Mouse (Mus musculus) gastrocnemius, adult 2 months (tissue): ENCODE data around the gene Gatd1. TPM values are rescaled to one million over a fixed set of nuclear protein-coding genes. Genes with fewer than 3 reads are reported as not detected.
A peak's percentile ranks its signal among the peaks of the same experiment; 100 is the strongest.

ENCODE experiments used
- DNase-seq: peaks from one replicate; pipeline ENCODE4 v3.0.0; 2022
- H3K27ac ChIP-seq: fragments of 200-600 bp; 2 replicates; pipeline ENCODE4 v1.8.1; 2022; ENCODE audit warnings: mild to moderate bottlenecking
- H3K4me3 ChIP-seq: fragments of 200-600 bp; 2 replicates; pipeline ENCODE4 v1.8.1; 2022; ENCODE audit warnings: mild to moderate bottlenecking, moderate library complexity
- CTCF ChIP-seq: fragments of 200-600 bp; IDR thresholded peaks from 2 replicates; pipeline ENCODE4 v1.8.1; 2022; ENCODE audit warnings: antibody characterized with exemption, mild to moderate bottlenecking, moderate library complexity
- intact Hi-C: fragments of 180-260 bp; cut with DNase I; formaldehyde crosslinking; loops from one replicate; pipeline ENCODE4 v1.15.1; 2025
- total RNA-seq, 2 experiments: library from RNA; stranded (reverse); gene quantifications; 2 replicates each; pipeline ENCODE4 v1.2.3; 2021

The Gatd1 gene
- total RNA-seq, 2 experiments from 2014 or later = 5.5 to 8.3 TPM

DNA sequence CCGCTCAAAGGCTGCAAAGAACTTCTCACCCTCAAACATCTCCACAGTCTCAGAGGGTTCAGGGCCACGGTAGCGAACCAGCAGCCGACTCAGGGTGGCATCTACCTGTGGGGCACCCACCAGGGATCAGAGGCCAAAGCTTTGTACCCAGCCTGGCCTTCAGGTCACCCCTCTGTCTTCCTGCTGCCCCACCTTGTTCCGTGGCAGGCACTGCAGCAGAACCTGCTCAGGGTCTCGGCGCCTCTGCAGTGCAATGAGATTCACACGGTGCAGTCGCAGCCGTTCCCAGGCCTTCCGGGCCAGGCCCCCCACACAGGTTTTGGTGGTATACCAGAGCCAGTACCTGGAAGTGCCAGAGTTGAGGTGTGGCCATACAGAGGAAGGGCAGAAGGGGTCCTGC lies 25.9 kb upstream of the Gatd1 start:
- H3K4me3 ChIP-seq = no peak overlapping the region
- intact Hi-C loops = loop anchor here (10.0 kb wide), 1 partner anchor 215 kb away; the partner anchor contains the start of gene Phrf1
- no peak for DNase-seq

DNA sequence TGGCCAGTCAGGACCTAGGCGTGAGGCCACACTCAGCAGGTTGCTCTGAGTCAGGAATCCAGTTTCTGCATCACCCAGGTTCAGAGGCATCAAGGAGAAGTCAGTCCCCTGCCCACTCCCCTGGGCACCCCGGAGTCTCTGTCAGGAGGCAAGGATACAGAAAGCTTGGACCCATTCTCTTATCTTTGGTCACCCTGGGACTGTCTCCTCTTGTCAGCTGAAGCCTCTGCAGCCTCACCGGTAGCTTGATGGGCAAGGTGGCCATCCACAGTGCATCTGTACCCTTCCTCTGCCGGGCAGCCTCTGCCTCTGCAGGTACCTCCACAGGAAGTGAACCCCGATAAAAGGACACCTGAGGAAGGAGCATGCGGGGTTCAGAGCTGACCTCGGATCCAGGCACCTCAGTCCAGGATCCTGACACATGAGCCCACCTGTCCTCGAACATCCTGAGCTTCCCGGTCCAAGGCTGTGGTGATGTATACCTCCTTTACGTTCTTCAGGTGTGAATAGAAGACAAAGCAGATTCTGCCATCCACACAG lies 25.3 kb upstream of the Gatd1 start:
- TF ChIP-seq CTCF = no peak
- no peak for DNase-seq
- intact Hi-C loops = no loop called here

More for the DNA sequence above, 25.9 kb upstream of the Gatd1 start:
- TF ChIP-seq CTCF = no peak
- no peak overlapping the region for H3K27ac ChIP-seq

DNA sequence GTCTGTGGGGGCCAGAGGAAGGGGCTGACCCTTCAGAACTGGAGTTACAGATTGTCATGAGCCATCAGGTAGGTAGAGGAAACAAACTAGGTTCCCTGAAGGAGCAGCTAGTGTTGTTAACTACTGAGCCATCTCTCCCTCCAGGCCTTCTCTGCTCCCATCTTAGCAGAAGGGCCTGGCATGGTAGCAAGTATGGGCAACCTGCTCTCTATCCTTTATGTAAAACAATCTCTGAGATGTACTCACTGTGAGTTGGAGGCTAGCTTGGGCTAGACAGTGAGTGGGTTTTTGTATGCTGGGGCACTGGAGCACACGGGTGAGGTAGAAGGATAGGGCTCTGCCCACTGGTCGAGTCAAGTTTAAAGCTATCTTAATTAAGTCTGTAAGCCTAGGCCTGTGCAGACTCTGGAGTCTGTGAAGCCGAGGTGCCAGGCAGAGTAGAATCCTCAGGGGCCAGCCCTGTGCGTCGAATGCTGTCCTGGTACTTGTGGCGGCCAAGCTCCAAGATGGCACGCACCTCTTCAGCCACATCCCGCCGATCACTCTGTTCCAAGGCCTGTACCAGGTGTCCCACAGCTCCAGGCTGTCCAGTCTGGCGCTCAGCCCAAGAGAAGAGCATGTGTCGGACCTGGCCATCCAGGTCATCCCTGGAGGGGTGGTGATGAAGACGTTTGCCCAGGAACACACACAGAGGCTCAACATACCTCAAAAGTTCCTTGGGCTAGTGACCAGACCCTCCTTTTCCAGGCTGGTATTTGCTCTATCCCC lies 24.4 kb upstream of the Gatd1 start:
- DNase-seq = no peak
- no peak for TF ChIP-seq CTCF
- Histone ChIP-seq H3K27ac (no peak overlapping the region), H3K4me3 (no peak overlapping the region)
- intact Hi-C loops = no loop called here

More for the DNA sequence above, 25.3 kb upstream of the Gatd1 start:
- H3K27ac ChIP-seq = no peak overlapping the region
- no peak overlapping the region for H3K4me3 ChIP-seq

DNA sequence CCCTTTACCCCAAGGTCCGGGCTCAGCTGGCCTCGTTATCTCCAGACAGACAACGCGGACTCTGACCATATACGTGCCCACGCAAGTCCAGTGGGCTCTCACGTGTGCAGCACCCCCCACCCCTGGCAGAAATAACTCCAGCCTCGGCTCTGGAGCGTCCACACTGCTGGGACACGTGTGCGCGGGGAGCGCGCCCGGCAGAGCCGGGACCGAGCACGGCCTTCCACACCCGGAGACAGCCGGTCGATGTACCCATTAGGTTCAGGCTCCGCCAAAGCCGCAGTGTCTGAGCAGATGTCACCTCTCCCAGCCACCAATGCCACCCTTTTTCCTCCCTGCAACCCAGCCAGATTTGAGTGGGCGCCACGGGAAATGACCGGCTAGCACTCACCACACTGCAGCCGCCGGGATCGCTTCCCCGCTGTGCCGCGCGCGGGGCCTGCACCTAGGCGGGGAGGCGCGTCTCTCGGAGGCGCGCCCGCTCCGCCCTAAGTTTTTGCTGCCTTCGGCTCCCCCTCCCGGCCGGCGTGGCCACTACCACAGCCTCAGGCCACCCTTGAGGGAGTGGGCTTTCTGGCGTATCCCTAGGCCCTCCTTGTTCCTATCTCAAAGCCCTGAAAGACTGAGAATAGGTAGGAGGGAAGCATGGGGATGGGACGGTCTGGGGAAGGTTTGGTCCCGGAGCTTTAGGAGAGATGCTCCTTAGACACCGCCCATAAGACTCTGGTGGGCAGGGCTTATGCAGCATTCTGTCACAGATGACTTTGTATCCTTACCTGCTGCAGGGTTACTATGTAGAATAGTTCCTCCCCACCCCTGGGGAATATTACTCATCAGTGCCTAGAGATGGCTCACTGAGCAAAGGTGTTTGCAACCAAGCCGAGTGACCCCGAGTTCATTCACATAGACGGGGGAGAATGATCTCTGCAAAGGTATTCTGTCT lies 23.5 kb upstream of the Gatd1 start, which contains the start of gene Slc25a22:
Slc25a22 (minus strand) TSS at position 715 of the 943 bp plus-strand sequence.
- intact Hi-C loops = loop anchor here (1.0 kb wide), 1 partner anchor 28 kb away; no protein-coding TSS in a partner anchor
- DNase-seq = peak; percentile 90
- Histone ChIP-seq H3K27ac (peak within 1 kb of the TSS; percentile 92), H3K4me3 (peak within 1 kb of the TSS; percentile 82)
- TF ChIP-seq CTCF = peak; percentile 89

DNA sequence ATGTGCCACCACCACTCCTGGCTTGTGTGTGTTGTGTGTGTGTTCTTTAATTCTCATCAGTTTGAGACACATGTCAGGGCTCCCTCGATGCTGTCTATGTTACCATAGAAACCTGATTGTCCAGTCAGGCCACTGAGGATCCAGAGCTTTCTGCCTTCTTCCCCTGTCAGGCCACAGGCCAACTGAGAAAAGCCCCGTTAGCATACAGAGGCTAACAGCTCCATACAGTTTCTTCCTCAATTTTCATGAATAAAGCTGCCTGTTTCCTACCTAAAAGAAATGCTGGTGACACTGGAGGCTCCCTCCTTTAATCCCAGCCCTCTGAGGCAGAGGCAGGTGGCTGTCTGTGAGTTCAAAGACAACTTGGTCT lies 22.6 kb upstream of the Gatd1 start:
- H3K4me3 ChIP-seq = peak overlapping the region; percentile 82
- intact Hi-C loops = no loop called here
- DNase-seq = no peak
- peak overlapping the region; percentile 92; the same call in 1 of the 2 replicates for H3K27ac ChIP-seq
- TF ChIP-seq CTCF = no peak

DNA sequence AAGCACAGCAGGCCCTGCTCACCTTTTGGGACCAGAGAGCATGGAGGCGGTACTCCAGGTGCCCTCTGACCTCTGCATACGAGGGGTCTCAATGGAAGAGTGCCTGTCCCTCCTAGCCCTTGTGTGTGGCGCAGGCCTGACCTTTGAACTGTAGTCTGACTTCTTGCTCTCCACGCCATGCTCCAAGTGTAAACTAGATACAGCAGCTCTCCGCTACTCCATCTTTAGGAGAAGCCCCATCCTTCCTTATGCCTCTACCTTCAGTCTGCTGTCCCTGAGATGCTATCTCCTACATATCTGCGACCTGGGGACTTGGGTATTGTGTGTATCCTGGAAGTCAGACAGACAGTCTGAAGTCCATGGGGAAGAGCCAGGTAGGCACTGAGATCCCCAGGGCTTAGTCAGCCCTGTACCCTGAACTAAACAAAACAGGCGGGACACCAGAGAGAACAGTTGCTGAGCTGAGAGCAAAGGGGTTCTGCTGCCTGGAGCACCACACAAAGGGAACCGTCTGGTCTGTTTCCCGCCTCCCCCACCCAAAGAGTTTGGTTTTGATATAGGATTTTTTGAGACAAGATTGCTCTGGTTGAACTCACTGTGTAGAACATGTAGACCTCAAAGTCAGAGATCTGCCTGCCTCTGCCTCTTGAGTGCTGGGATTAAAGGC lies 22.1 kb upstream of the Gatd1 start:
- H3K4me3 ChIP-seq = peak overlapping the region; percentile 77
- H3K27ac ChIP-seq = peak overlapping the region; percentile 92
- DNase-seq = no peak
- intact Hi-C loops = no loop called here
- TF ChIP-seq CTCF = no peak

DNA sequence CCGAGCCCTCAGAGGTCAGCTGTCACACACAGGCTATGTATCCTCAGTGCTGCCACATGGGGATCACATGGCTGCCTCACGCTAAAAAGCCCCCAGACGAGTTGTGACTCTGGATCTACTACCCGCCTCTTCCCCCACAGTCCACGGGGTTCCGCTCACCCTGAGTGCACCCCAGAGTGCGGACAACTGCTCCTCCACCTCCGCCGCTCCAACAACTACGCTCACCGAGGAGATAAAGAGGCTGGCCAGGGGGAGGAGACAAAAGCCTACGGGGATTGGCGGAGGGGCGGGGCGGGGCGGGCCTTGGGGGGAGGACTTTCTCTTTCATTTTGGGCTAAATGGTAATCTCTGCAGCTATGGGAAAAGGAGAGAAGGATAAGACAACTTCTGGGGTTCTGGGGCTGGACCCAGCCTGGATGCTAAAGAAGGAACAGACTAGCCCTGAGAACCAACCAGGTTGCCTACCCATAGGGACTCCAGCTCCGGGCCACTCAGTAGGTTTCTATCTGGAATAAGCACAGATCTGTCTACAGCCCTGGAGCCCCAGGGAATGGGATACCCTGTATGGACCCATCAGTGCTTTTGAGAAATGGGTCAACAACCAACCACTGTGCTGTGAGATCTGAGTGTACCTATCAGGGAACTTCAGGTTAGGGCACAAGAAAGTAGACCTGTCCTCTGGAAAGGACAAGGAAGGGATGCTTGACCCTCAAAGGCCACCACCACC lies 21.4 kb upstream of the Gatd1 start:
- intact Hi-C loops = no loop called here
- H3K4me3 ChIP-seq = peak overlapping the region; percentile 77
- peak; percentile 74 for DNase-seq
- no peak for TF ChIP-seq CTCF
- peak overlapping the region; percentile 88 for H3K27ac ChIP-seq

DNA sequence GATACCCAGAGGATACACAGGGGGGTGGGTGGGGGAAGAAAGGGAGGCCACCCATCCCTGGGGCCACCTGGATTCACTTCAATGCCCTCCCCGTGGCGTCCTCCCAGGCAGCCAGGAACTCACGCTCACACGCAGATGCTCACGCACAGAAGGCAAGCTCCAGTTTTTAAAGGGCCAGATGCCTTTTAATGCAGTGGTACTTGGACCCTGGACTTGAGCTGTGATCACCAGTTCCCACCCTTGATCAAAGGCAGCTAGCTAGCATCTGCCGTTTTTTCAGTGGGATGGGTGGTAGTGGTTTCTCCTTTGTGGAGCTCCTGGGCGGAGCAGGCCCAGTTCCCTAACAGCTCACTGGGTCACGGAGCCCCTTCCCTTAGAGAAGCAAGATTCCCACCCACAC lies 20.5 kb upstream of the Gatd1 start:
- no peak for TF ChIP-seq CTCF
- peak overlapping the region; percentile 88 for H3K27ac ChIP-seq
- peak overlapping the region; percentile 77 for H3K4me3 ChIP-seq
- DNase-seq = peak; percentile 58
- intact Hi-C loops = no loop called here

DNA sequence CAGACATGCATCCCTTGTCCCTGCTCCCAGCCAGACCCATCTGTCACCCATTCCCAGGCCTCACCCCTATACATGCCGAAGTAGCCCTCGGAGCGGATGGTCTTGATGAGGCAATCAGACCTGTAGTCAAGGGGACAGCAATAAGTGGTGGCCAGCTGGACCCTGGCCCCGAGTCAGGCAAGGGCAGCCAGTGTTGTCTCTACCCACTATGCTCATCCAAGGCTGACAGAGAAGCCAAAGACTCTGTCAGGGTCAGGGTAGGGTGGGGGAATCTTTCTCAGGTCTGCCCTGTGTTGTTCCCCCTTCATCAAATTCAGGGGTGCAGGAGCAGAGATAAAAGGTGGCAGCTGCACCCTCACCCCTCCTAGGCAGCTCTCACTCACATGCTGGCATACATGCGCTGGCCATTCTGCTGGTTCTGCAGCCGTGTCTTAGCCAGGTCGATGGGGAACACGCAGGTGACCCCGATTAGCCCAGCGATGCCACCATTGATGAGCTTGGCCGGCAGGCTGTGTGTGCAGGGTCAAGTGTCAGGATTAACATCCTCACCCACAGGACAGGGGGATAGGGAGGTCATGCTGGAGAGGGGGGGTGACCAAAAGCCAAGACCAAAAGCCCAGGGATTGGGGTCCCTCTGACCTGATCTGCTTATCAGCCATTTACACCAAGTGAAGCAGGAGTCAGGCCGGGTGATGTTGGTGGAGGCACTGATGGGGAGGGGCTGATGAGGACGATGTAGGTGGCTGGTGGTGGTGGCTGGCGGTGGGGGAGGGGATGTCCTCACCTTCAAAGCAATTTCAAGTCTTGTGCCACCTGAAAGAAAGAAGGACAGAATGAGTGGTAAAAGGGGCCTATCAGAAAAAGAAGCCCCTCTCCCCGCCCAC lies 19.8 kb upstream of the Gatd1 start:
- H3K4me3 ChIP-seq = peak overlapping the region; percentile 77
- no peak for TF ChIP-seq CTCF
- H3K27ac ChIP-seq = peak overlapping the region; percentile 88
- no peak for DNase-seq
- intact Hi-C loops = no loop called here

DNA sequence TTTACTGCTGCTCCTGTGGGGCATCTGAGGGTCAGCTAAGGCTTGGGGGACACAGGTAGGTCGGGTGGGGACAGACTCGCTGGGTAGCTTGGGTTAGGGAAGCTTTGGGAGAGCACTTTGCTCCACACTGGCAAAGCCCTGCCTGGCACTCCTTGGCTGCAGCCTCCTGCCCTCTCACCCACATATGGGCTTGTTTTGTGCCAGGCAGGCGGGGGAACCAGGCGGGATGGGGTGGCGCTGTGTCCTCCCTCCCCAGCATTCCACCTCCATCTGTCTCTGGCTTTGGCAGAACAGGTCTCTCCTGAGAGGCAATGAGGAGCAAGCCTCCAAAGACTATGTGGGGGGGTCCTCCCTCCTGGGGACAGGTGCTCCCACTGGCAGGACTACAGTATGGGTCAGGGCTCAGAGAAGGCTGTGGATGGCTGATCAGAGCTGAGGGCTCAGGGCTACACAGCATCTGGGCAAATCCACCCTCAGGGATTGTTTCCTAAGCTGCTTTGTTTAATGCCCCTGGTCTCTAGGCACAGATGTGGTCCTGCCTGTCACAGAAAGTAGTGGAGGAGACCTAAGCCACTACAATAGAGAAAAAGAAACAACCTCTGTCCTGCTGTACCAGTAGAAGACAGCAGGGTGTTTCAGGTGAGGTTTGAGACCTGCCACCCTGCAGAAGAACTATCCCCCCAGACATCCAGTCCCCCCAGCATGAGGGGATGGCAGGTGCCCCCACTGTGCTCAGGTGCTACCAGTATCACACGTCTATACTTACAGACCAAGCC lies 19.0 kb upstream of the Gatd1 start:
- H3K27ac ChIP-seq = peak overlapping the region; percentile 88

More for the DNA sequence above, 19.0 kb upstream of the Gatd1 start:
- intact Hi-C loops = no loop called here
- peak overlapping the region; percentile 77 for H3K4me3 ChIP-seq
- DNase-seq = peak; percentile 75
- 0 out of 2 replicates have a peak, but pooled peaks have one; percentile 1 for TF ChIP-seq CTCF
